Mouse (Mus musculus): ENCODE results near the gene Diexf. TPM values are rescaled to one million over a fixed set of nuclear protein-coding genes. Genes with fewer than 3 reads are reported as not detected.

Gene Diexf
- total and polyA plus RNA-seq, 2 experiments from 2014 or later, result 3.5 to 8.6 TPM

DNA sequence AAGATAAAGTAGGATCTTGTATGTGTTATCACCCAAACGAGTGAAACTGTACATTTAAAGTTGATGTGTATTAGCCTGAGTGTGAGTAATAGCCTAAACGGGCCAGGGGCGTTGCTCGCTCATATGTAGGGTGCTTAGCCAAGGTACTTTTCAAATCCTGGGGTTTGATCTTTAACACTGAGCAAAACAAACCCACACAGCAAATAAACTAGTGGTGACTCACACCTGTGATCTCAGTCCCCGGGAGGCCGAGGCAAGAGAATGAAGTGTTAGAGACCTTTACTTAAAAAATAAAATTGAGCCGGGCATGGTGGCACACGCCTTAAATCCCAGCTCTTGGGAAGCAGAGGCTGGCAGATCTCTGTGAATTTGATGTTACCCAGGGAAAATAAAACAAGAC is 767 bp upstream of the Diexf start:
- Histone ChIP-seq H3K4me3 (ENCODE audit: low read length) (peak overlapping the region; percentile 79), H3K27ac (peak overlapping the region; percentile 80; the same call in 1 of the 2 replicates), H3K9ac (replicated peaks; ENCODE audit: low read length) (peak overlapping the region; percentile 56; the same call in 1 of the 2 replicates), H3K36me3 (ENCODE audit: insufficient read depth, low read length) (no peaks in the 10 kb centered on the region), H3K4me2 (ENCODE audit: low read depth, low read length) (peak overlapping the region; percentile 68), H3K4me1 (ENCODE audit: insufficient read depth, low read length) (peaks cover 5% of the 10 kb centered on the region; the same call in 1 of the 2 replicates), H3K27me3 (ENCODE audit: insufficient read depth, low read length) (no peaks in the 10 kb centered on the region), H3K9me3 (ENCODE audit: low read length) (no peaks in the 10 kb centered on the region)
- ATAC-seq (peak; percentile 44; the same call in 1 of the 2 replicates), DNase-seq (ENCODE audit: low spot score) (no peak)
- TF ChIP-seq CTCF (IDR thresholded peaks at IDR 0.05; ENCODE audit: low read depth), result no peak
- 86% methylated on average over 8 of the region's 8 CpGs for WGBS

- H3K27ac ChIP-seq, result peak overlapping the region; percentile 80
- TF ChIP-seq CTCF (IDR thresholded peaks at IDR 0.05; ENCODE audit: low read depth), result no peak
- peak overlapping the region; percentile 79 for H3K4me3 ChIP-seq (ENCODE audit: low read length)
- peaks cover 5% of the 10 kb centered on the region; the same call in 1 of the 2 replicates for H3K4me1 ChIP-seq (ENCODE audit: insufficient read depth, low read length)
- H3K4me2 ChIP-seq (ENCODE audit: low read depth, low read length), result peak overlapping the region; percentile 68
- WGBS, result 24% methylated on average over 11 of the region's 11 CpGs
- H3K27me3 ChIP-seq (ENCODE audit: insufficient read depth, low read length), result no peaks in the 10 kb centered on the region
- peak overlapping the region; percentile 56 for H3K9ac ChIP-seq (replicated peaks; ENCODE audit: low read length)
- no peaks in the 10 kb centered on the region for H3K9me3 ChIP-seq (ENCODE audit: low read length)
- H3K36me3 ChIP-seq (ENCODE audit: insufficient read depth, low read length), result no peaks in the 10 kb centered on the region
- DNase-seq (ENCODE audit: low spot score) (no peak), ATAC-seq (peak; percentile 55)
Observed at GRCm38 (mm10) chr1:193130456-193130825, 369 bp upstream of the Diexf start.

GRCm38 (mm10) chr1:193129321-193129720 is 751 bp downstream of the Diexf start:
- ATAC-seq, result no peak
- no peak for DNase-seq (ENCODE audit: low spot score)
- Histone ChIP-seq H3K9me3 (ENCODE audit: low read length) (no peaks in the 10 kb centered on the region), H3K27ac (no peak overlapping the region; the same call in 1 of the 2 replicates), H3K9ac (replicated peaks; ENCODE audit: low read length) (peak overlapping the region; percentile 76), H3K27me3 (ENCODE audit: insufficient read depth, low read length) (no peaks in the 10 kb centered on the region), H3K36me3 (ENCODE audit: insufficient read depth, low read length) (no peaks in the 10 kb centered on the region), H3K4me2 (ENCODE audit: low read depth, low read length) (peak overlapping the region; percentile 68), H3K4me3 (ENCODE audit: low read length) (peak overlapping the region; percentile 79), H3K4me1 (ENCODE audit: insufficient read depth, low read length) (peaks cover 5% of the 10 kb centered on the region; the same call in 1 of the 2 replicates)
- TF ChIP-seq CTCF (IDR thresholded peaks at IDR 0.05; ENCODE audit: low read depth), result no peak
- WGBS, result 25% methylated on average over 5 of the region's 5 CpGs

DNA sequence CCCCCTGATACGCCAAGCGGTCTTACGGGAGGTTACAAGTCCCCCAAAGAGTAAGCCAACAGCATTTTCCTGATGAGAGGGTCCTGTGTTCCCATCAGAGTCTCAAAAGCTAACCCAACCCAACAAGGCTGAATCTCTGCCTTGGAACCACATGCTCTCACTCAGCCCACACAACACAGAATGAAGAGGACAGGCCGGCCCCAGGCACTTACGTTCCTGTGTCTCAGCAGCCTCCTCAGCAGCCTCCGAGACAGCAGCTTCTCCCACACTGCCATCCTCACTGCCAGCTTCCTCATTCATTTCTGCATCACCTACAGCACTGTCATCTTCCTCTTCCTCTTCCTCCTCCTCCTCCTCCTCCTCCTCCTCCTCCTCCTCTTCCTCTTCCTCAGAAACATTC is 2.0 kb downstream of the Diexf start:
- Histone ChIP-seq H3K4me2 (ENCODE audit: low read depth, low read length) (no peak overlapping the region), H3K27me3 (ENCODE audit: insufficient read depth, low read length) (no peaks in the 10 kb centered on the region), H3K36me3 (ENCODE audit: insufficient read depth, low read length) (peaks cover 6% of the 10 kb centered on the region; the same call in 1 of the 2 replicates), H3K9ac (replicated peaks; ENCODE audit: low read length) (no peak overlapping the region), H3K9me3 (ENCODE audit: low read length) (no peaks in the 10 kb centered on the region), H3K4me1 (ENCODE audit: insufficient read depth, low read length) (peaks cover 5% of the 10 kb centered on the region; the same call in 1 of the 2 replicates), H3K4me3 (ENCODE audit: low read length) (no peak overlapping the region), H3K27ac (no peak overlapping the region)
- ATAC-seq (no peak), DNase-seq (ENCODE audit: low spot score) (no peak)
- 93% methylated on average over 6 of the region's 6 CpGs for whole genome bisulfite sequencing
- TF ChIP-seq CTCF (IDR thresholded peaks at IDR 0.05; ENCODE audit: low read depth), result no peak

GRCm38 (mm10) chr1:193125835-193126234 is 4.2 kb downstream of the Diexf start:
- H3K27me3 ChIP-seq (ENCODE audit: insufficient read depth, low read length), result no peaks in the 10 kb centered on the region
- H3K9ac ChIP-seq (replicated peaks; ENCODE audit: low read length), result no peak overlapping the region
- peaks cover 5% of the 10 kb centered on the region; the same call in 1 of the 2 replicates for H3K4me1 ChIP-seq (ENCODE audit: insufficient read depth, low read length)
- H3K4me2 ChIP-seq (ENCODE audit: low read depth, low read length), result no peak overlapping the region
- peak; percentile 48 for DNase-seq (ENCODE audit: low spot score)
- no peak for ATAC-seq
- H3K36me3 ChIP-seq (ENCODE audit: insufficient read depth, low read length), result peaks cover 28% of the 10 kb centered on the region
- no peak overlapping the region for H3K27ac ChIP-seq
- TF ChIP-seq CTCF (IDR thresholded peaks at IDR 0.05; ENCODE audit: low read depth), result peak; percentile 39
- H3K9me3 ChIP-seq (ENCODE audit: low read length), result no peaks in the 10 kb centered on the region
- no peak overlapping the region for H3K4me3 ChIP-seq (ENCODE audit: low read length)
- 71% methylated on average over 4 of the region's 4 CpGs for WGBS

DNA sequence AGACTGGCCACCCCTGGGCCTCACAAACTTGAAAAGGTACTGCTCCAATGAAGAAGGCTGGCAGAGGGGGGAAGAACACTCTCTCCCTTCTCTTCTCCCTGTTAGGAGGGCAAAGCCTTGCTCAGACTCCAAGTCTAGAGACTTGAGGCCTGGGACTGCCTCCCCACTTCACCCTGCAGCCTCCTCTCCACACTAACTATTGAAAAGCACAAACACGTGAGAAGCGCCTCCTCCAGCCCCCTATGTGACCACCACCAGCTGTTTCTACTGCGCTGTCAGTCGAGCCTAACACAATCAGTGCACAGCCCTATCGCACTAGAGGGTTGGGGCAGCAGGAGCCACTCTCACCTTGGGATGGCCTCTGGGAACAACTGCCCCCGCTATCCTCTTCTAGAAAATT is 6.8 kb downstream of the Diexf start:
- DNase-seq (ENCODE audit: low spot score), result no peak
- no peaks in the 10 kb centered on the region for H3K9me3 ChIP-seq (ENCODE audit: low read length)
- H3K9ac ChIP-seq (replicated peaks; ENCODE audit: low read length), result no peak overlapping the region
- H3K4me1 ChIP-seq (ENCODE audit: insufficient read depth, low read length), result no peaks in the 10 kb centered on the region
- peaks cover 51% of the 10 kb centered on the region for H3K36me3 ChIP-seq (ENCODE audit: insufficient read depth, low read length)
- no peak for ATAC-seq
- no peaks in the 10 kb centered on the region for H3K27me3 ChIP-seq (ENCODE audit: insufficient read depth, low read length)
- no peak overlapping the region for H3K27ac ChIP-seq
- 92% methylated on average over 6 of the region's 6 CpGs for WGBS
- TF ChIP-seq CTCF (IDR thresholded peaks at IDR 0.05; ENCODE audit: low read depth), result no peak
- H3K4me3 ChIP-seq (ENCODE audit: low read length), result no peak overlapping the region
- H3K4me2 ChIP-seq (ENCODE audit: low read depth, low read length), result no peak overlapping the region

DNA sequence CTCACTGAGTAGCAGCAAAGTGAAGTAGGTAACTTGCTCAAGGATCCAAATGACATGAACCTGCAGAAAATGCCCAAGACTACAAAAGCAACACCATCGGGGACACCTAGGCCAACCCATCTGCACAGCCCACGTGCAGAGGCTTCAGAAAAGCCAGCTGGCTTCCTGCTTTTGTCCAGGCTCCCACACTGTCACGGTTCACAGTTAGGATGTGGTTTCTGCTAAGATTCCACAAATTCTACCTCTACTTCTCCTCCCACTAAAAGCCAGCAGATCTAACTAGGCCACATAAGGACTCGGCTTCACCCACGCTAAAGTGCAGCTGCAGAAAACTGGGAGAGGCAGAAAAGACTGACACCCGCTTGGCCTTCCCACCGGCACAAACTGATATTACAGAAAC is 7.3 kb downstream of the Diexf start:
- no peak for TF ChIP-seq CTCF (IDR thresholded peaks at IDR 0.05; ENCODE audit: low read depth)
- H3K36me3 ChIP-seq (ENCODE audit: insufficient read depth, low read length), result peaks cover 56% of the 10 kb centered on the region
- ATAC-seq, result no peak

More for the DNA sequence above, 7.3 kb downstream of the Diexf start:
- Histone ChIP-seq H3K27ac (no peak overlapping the region), H3K9ac (replicated peaks; ENCODE audit: low read length) (no peak overlapping the region), H3K9me3 (ENCODE audit: low read length) (no peaks in the 10 kb centered on the region), H3K27me3 (ENCODE audit: insufficient read depth, low read length) (no peaks in the 10 kb centered on the region), H3K4me3 (ENCODE audit: low read length) (no peak overlapping the region), H3K4me1 (ENCODE audit: insufficient read depth, low read length) (no peaks in the 10 kb centered on the region), H3K4me2 (ENCODE audit: low read depth, low read length) (no peak overlapping the region)
- DNase-seq (ENCODE audit: low spot score), result no peak
- 90% methylated on average over 7 of the region's 7 CpGs for WGBS
